Mouse (Mus musculus): ENCODE results near the gene Slc8b1.

Gene Slc8b1

GRCm38 (mm10) chr5:120510982-120511642, at the start of gene Slc8b1:
TSS of gene Slc8b1 (plus strand) at chr5:120511168.
- in situ Hi-C loops (cut with MboI, MseI), result loop anchor here (10.0 to 25.0 kb wide), 3 partner anchors 74 to 1326 kb away; partner anchors contain the start of genes Dtx1, Iqcd, Pheta1 and Sh2b3

- in situ Hi-C loops (cut with MboI, MseI), result no loop called here
These were observed 49.1 kb upstream of the Slc8b1 start for GRCm38 (mm10) chr5:120461902-120462301.

- in situ Hi-C loops (cut with MboI, MseI), result no loop called here
These were observed 46.6 kb upstream of the Slc8b1 start for GRCm38 (mm10) chr5:120464321-120464720.

GRCm38 (mm10) chr5:120465062-120465461, 45.9 kb upstream of the Slc8b1 start:
- in situ Hi-C loops (cut with MboI, MseI), result no loop called here

- in situ Hi-C loops (cut with MboI, MseI), result no loop called here
These were observed 45.1 kb upstream of the Slc8b1 start for GRCm38 (mm10) chr5:120465860-120466259.

- in situ Hi-C loops (cut with MboI, MseI), result no loop called here
These were observed 43.9 kb upstream of the Slc8b1 start for GRCm38 (mm10) chr5:120467026-120467425.

- in situ Hi-C loops (cut with MboI, MseI), result no loop called here
These were observed 42.6 kb upstream of the Slc8b1 start for GRCm38 (mm10) chr5:120468336-120468735.

- in situ Hi-C loops (cut with MboI, MseI), result no loop called here
These were observed 42.1 kb upstream of the Slc8b1 start for GRCm38 (mm10) chr5:120468830-120469229.

- in situ Hi-C loops (cut with MboI, MseI), result no loop called here
These were observed 39.4 kb upstream of the Slc8b1 start for GRCm38 (mm10) chr5:120471538-120471937.

- in situ Hi-C loops (cut with MboI, MseI), result no loop called here
These were observed 38.2 kb upstream of the Slc8b1 start, which contains the start of gene Sdsl for GRCm38 (mm10) chr5:120472770-120473169. TSS of gene Sdsl (minus strand) at chr5:120472810.

- in situ Hi-C loops (cut with MboI, MseI), result no loop called here
These were observed 37.6 kb upstream of the Slc8b1 start for GRCm38 (mm10) chr5:120473361-120473760.

GRCm38 (mm10) chr5:120475861-120476260, 35.1 kb upstream of the Slc8b1 start:
- in situ Hi-C loops (cut with MboI, MseI), result no loop called here

- in situ Hi-C loops (cut with MboI, MseI), result no loop called here
These were observed 34.7 kb upstream of the Slc8b1 start, which contains the start of gene Sds for GRCm38 (mm10) chr5:120476296-120476695. TSS of gene Sds (plus strand) at chr5:120476526.

GRCm38 (mm10) chr5:120477993-120478392, 33.0 kb upstream of the Slc8b1 start:
- in situ Hi-C loops (cut with MboI, MseI), result no loop called here

- in situ Hi-C loops (cut with MboI, MseI), result no loop called here
These were observed 31.4 kb upstream of the Slc8b1 start for GRCm38 (mm10) chr5:120479538-120479937.

GRCm38 (mm10) chr5:120481205-120481604, 29.8 kb upstream of the Slc8b1 start:
- in situ Hi-C loops (cut with MboI, MseI), result no loop called here

- in situ Hi-C loops (cut with MboI, MseI), result no loop called here
These were observed 27.6 kb upstream of the Slc8b1 start for GRCm38 (mm10) chr5:120483399-120483798.

- in situ Hi-C loops (cut with MboI, MseI), result no loop called here
These were observed 23.1 kb upstream of the Slc8b1 start for GRCm38 (mm10) chr5:120487844-120488243.

- in situ Hi-C loops (cut with MboI, MseI), result no loop called here
These were observed 20.2 kb upstream of the Slc8b1 start for GRCm38 (mm10) chr5:120490679-120491192.

GRCm38 (mm10) chr5:120492437-120492836, 18.5 kb upstream of the Slc8b1 start:
- in situ Hi-C loops (cut with MboI, MseI), result no loop called here

GRCm38 (mm10) chr5:120493440-120493839, 17.5 kb upstream of the Slc8b1 start:
- in situ Hi-C loops (cut with MboI, MseI), result no loop called here

GRCm38 (mm10) chr5:120493873-120494395, 17.0 kb upstream of the Slc8b1 start:
- in situ Hi-C loops (cut with MboI, MseI), result no loop called here

- in situ Hi-C loops (cut with MboI, MseI), result no loop called here
These were observed 15.8 kb upstream of the Slc8b1 start for GRCm38 (mm10) chr5:120495064-120495702.

All from regulatory T cell (primary cell).